Mouse (Mus musculus): ENCODE measurements around the gene Mdm2.

DNA sequence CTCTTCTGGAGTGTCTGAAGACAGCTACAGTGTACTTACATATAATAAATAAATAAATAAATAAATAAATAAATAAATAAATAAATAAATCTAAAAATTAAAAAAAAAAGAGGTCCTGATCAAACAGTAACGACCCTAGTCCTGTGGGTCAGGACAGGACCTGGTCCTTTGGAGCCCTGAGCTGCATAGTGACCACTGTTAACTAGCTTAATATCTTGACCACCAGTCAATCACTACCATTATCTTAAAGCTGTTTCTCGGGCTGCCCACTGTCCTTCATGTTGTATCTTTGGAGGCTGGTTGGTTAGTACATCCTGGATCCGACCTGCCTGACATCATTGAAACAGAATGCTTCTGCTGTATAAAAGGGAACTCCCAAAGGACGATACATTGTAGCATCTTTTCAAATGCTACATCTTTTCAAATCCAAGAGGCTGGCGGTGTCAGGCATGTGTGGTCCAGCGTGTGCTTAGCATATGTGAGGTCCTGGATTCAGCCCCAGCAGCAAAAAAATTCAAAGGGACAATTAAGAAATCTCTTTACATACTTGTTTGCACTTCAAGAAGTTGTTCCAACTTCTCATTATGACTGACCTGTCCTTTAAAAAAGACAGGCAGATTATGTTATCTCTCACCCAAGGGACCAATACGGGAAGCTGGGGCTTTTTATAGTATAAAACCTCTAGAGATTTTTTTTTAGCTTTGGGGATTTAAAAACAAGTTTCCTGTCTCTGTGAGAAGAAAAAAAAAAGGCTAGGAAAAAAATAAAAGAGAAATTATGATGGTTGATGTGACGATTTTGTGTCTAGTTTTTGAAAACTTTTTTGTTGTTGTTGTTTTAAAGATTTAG lies 57.4 kb downstream of the Mdm2 start:
- no peak for TF ChIP-seq CTCF (IDR thresholded peaks at IDR 0.05; ENCODE audit: low read depth)
- TF ChIP-seq EP300 (optimal IDR thresholded peaks at IDR 0.05): no peak

Data from stomach, postnatal 0 days (tissue).